Comparison of ENCODE assay signal across 7 mouse cellular contexts in genomic region chr12:4843741-4844140, GRCm38 (mm10). TPM values are rescaled to one million over a fixed set of nuclear protein-coding genes. Genes with fewer than 3 reads are reported as not detected.
DNase-seq lines count a peak whose midpoint lies in the region; ATAC-seq and TF ChIP-seq lines count a peak whose summit lies in the region.

No protein-coding gene starts in this region.

- peak; percentile 73 for DNase-seq in NIH3T3 (ENCODE audit: low read depth)
- peak; percentile 64 for DNase-seq in embryonic facial prominence, embryonic 11.5 days (ENCODE audit: low spot score)
- peak; percentile 44 for DNase-seq in heart, postnatal 4 days
- DNase-seq in limb, embryonic 14.5 days (ENCODE audit: low spot score): peak; percentile 33
- peak; percentile 24 for DNase-seq in testis, postnatal 14 days (ENCODE audit: low spot score)

- H3K4me3 ChIP-seq in embryonic facial prominence, embryonic 11.5 days (ENCODE audit: low read depth, low read length): peak overlapping the region; percentile 58
- peak overlapping the region; percentile 57 for H3K4me3 ChIP-seq in limb, embryonic 14.5 days (replicated peaks; ENCODE audit: low read length)
- peak overlapping the region; percentile 60 for H3K4me3 ChIP-seq in midbrain, embryonic 13.5 days (replicated peaks)

- H3K36me3 ChIP-seq in embryonic facial prominence, embryonic 11.5 days (replicated peaks; ENCODE audit: control insufficient read depth, insufficient read depth, low read depth, low read length): no peaks in the 10 kb centered on the region
- no peaks in the 10 kb centered on the region for H3K36me3 ChIP-seq in limb, embryonic 14.5 days (ENCODE audit: control insufficient read depth, insufficient read depth, low read length)
- H3K36me3 ChIP-seq in midbrain, embryonic 13.5 days: no peaks in the 10 kb centered on the region

- ATAC-seq in CD4-positive, CD25-positive, alpha-beta regulatory T cell, adult 4 months: peak; percentile 50
- ATAC-seq in embryonic facial prominence, embryonic 11.5 days (replicated peaks; ENCODE audit: insufficient number of reproducible peaks, low FRiP score, low TSS enrichment, low read depth): peak; percentile 29; the same call in 1 of the 2 replicates
- ATAC-seq in limb, embryonic 14.5 days (ENCODE audit: low FRiP score, low read depth): 0 out of 2 replicates have a peak, but pooled peaks have one; percentile 14
- ATAC-seq in midbrain, embryonic 13.5 days: peak; percentile 18; the same call in 1 of the 2 replicates

- peak overlapping the region; percentile 74 for H3K9ac ChIP-seq in embryonic facial prominence, embryonic 11.5 days (replicated peaks; ENCODE audit: low read length)
- peak overlapping the region; percentile 66 for H3K9ac ChIP-seq in limb, embryonic 14.5 days (ENCODE audit: low read depth, low read length, severe bottlenecking)
- H3K9ac ChIP-seq in midbrain, embryonic 13.5 days (replicated peaks): peak overlapping the region; percentile 63

- H3K4me1 ChIP-seq in embryonic facial prominence, embryonic 11.5 days (ENCODE audit: control insufficient read depth, insufficient read depth, low read length): no peaks in the 10 kb centered on the region
- H3K4me1 ChIP-seq in limb, embryonic 14.5 days (ENCODE audit: control insufficient read depth, insufficient read depth, low read length): peaks cover 10% of the 10 kb centered on the region
- H3K4me1 ChIP-seq in midbrain, embryonic 13.5 days (replicated peaks): peaks cover 24% of the 10 kb centered on the region

- 0% methylated on average over 12 of the region's 12 CpGs for WGBS in embryonic facial prominence, embryonic 11.5 days
- WGBS in limb, embryonic 14.5 days: under 1% methylated on average over 12 of the region's 12 CpGs
- under 1% methylated on average over 12 of the region's 12 CpGs for WGBS in midbrain, embryonic 13.5 days

- H3K27ac ChIP-seq in embryonic facial prominence, embryonic 11.5 days (replicated peaks; ENCODE audit: low read depth, low read length): no peak overlapping the region
- peak overlapping the region; percentile 70 for H3K27ac ChIP-seq in limb, embryonic 14.5 days (replicated peaks; ENCODE audit: low read depth, low read length)
- H3K27ac ChIP-seq in midbrain, embryonic 13.5 days: no peak overlapping the region

- TF ChIP-seq POLR2A in limb, embryonic 14.5 days (IDR thresholded peaks at IDR 0.05; ENCODE audit: borderline replicate concordance, extremely low read depth, insufficient read depth, insufficient read length): no peak

- H3K4me2 ChIP-seq in embryonic facial prominence, embryonic 11.5 days (ENCODE audit: low read depth, low read length): peak overlapping the region; percentile 62
- H3K4me2 ChIP-seq in limb, embryonic 14.5 days (replicated peaks; ENCODE audit: low read depth, low read length, severe bottlenecking): peak overlapping the region; percentile 67
- H3K4me2 ChIP-seq in midbrain, embryonic 13.5 days (replicated peaks): peak overlapping the region; percentile 77

- H3K27me3 ChIP-seq in embryonic facial prominence, embryonic 11.5 days (ENCODE audit: control insufficient read depth, insufficient read depth, low read length): no peaks in the 10 kb centered on the region; the same call in 1 of the 2 replicates
- no peaks in the 10 kb centered on the region for H3K27me3 ChIP-seq in limb, embryonic 14.5 days (ENCODE audit: control insufficient read depth, insufficient read depth, low read length)
- H3K27me3 ChIP-seq in midbrain, embryonic 13.5 days: peaks cover 31% of the 10 kb centered on the region

- no peaks in the 10 kb centered on the region for H3K9me3 ChIP-seq in embryonic facial prominence, embryonic 11.5 days (replicated peaks; ENCODE audit: control insufficient read depth, low read length)
- no peaks in the 10 kb centered on the region for H3K9me3 ChIP-seq in limb, embryonic 14.5 days (ENCODE audit: control insufficient read depth, low read length)
- H3K9me3 ChIP-seq in midbrain, embryonic 13.5 days: no peaks in the 10 kb centered on the region

RNA-seq across cellular contexts. Expression of gene Wdcp, which starts 0.6 kb away (rescaled TPM):
- polyA plus RNA-seq in CD4-positive, CD25-positive, alpha-beta regulatory T cell, adult 4 months (2017; shearing (Covaris generic)): 10 to 100 TPM; 11.0 to 13.9 TPM
- polyA plus RNA-seq in embryonic facial prominence, embryonic 11.5 days (2014; fragmentation: Nextera tagmentation; extraction: Ambion mirVana): 15.8 and 16.5 TPM in 2 replicates
- total RNA-seq in heart, postnatal 4 days (2021): 10 to 100 TPM in 1 of 2 experiments, 1 to 10 TPM in 1; 9.3 to 11.4 TPM
- polyA plus RNA-seq in limb, embryonic 14.5 days (2012; rRNA removed): 18.2 and 20.1 TPM in 2 replicates
- 12.6 and 16.2 TPM in 2 replicates for polyA plus RNA-seq in limb, embryonic 14.5 days (2014; fragmentation: Nextera tagmentation; extraction: Ambion mirVana)
- polyA plus RNA-seq in midbrain, embryonic 13.5 days (2015; fragmentation: Nextera tagmentation; extraction: Ambion mirVana): 14.9 and 17.9 TPM in 2 replicates

RNA-seq across cellular contexts. Expression of gene Fkbp1b, which starts 2.4 kb away (rescaled TPM):
- polyA plus RNA-seq in CD4-positive, CD25-positive, alpha-beta regulatory T cell, adult 4 months (2017; shearing (Covaris generic)): not detected
- 9.4 and 16.5 TPM in 2 replicates for polyA plus RNA-seq in embryonic facial prominence, embryonic 11.5 days (2014; fragmentation: Nextera tagmentation; extraction: Ambion mirVana)
- 1 to 10 TPM; 4.0 to 8.8 TPM for total RNA-seq in heart, postnatal 4 days (2021)
- polyA plus RNA-seq in limb, embryonic 14.5 days (2012; rRNA removed): 21.0 and 21.7 TPM in 2 replicates
- 16.4 and 18.2 TPM in 2 replicates for polyA plus RNA-seq in limb, embryonic 14.5 days (2014; fragmentation: Nextera tagmentation; extraction: Ambion mirVana)
- polyA plus RNA-seq in midbrain, embryonic 13.5 days (2015; fragmentation: Nextera tagmentation; extraction: Ambion mirVana): 18.3 and 20.7 TPM in 2 replicates

RNA-seq across cellular contexts. Expression of gene Sf3b6, which starts 26.4 kb away (rescaled TPM):
- polyA plus RNA-seq in CD4-positive, CD25-positive, alpha-beta regulatory T cell, adult 4 months (2017; shearing (Covaris generic)): 100 to 1,000 TPM; 182 to 365 TPM
- 363 and 371 TPM in 2 replicates for polyA plus RNA-seq in embryonic facial prominence, embryonic 11.5 days (2014; fragmentation: Nextera tagmentation; extraction: Ambion mirVana)
- total RNA-seq in heart, postnatal 4 days (2021): 10 to 100 TPM; 69.2 to 70.5 TPM
- polyA plus RNA-seq in limb, embryonic 14.5 days (2012; rRNA removed): 103 and 179 TPM in 2 replicates
- 307 and 310 TPM in 2 replicates for polyA plus RNA-seq in limb, embryonic 14.5 days (2014; fragmentation: Nextera tagmentation; extraction: Ambion mirVana)
- 302 and 303 TPM in 2 replicates for polyA plus RNA-seq in midbrain, embryonic 13.5 days (2015; fragmentation: Nextera tagmentation; extraction: Ambion mirVana)

RNA-seq across cellular contexts. Expression of gene Mfsd2b, which starts 30.4 kb away (rescaled TPM):
- polyA plus RNA-seq in CD4-positive, CD25-positive, alpha-beta regulatory T cell, adult 4 months (2017; shearing (Covaris generic)): under 1 TPM; 0.58 to 0.90 TPM
- 4.2 and 5.0 TPM in 2 replicates for polyA plus RNA-seq in embryonic facial prominence, embryonic 11.5 days (2014; fragmentation: Nextera tagmentation; extraction: Ambion mirVana)
- total RNA-seq in heart, postnatal 4 days (2021): 1 to 10 TPM; 1.3 to 1.6 TPM
- 2.3 and 3.1 TPM in 2 replicates for polyA plus RNA-seq in limb, embryonic 14.5 days (2012; rRNA removed)
- 1.7 and 2.2 TPM in 2 replicates for polyA plus RNA-seq in limb, embryonic 14.5 days (2014; fragmentation: Nextera tagmentation; extraction: Ambion mirVana)
- polyA plus RNA-seq in midbrain, embryonic 13.5 days (2015; fragmentation: Nextera tagmentation; extraction: Ambion mirVana): 1.8 and 2.2 TPM in 2 replicates
